Mouse (Mus musculus): ENCODE data around the gene 1600012H06Rik. TPM values are rescaled to one million over a fixed set of nuclear protein-coding genes. Genes with fewer than 3 reads are reported as not detected.
"Not testable (repeated sequence)": the region's sequence is repeated elsewhere in the genome, so short reads cannot be mapped to it uniquely, and the experiment has no call there.

The 1600012H06Rik gene
- polyA plus RNA-seq, 1 experiment from 2014 or later = 26.2 TPM

DNA sequence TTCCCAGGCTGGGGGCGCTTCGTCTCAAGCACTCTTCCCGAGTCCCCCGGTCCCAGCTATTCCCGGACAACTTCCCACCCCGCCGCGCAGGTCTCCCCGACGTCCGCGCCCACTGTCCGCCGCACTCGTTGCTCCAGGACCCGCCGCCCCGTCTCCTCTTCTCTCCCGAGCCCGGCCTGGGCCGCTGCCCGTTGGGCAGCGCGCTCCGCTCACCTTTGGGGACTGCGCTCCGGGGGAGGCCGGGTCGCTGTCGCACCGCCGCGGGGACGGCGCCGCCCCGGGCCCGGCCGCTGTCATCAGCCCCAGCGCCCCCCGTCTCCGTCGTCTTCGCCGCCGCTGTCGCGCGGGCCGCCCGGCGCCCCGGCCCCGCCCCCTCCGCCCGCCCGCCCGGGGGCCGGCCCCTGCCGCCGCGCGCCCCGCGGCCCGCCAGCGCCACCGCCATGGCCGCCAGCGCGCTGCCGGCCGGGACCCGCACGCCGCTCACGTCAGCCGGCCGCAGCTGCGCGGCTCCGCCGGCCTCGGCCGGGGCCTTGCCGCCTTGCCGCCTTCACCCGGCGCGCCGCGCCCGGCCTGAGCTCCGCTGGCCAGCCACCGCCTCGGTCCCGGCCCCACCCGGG, 49.6 kb downstream of the 1600012H06Rik start:
- not testable (repeated sequence) for H3K4me1 ChIP-seq (ENCODE audit: control insufficient read depth, insufficient read depth, low read length); H3K4me3 ChIP-seq (ENCODE audit: low read depth, low read length); H3K27ac ChIP-seq (ENCODE audit: low read length); H3K9me3 ChIP-seq (replicated peaks; ENCODE audit: control insufficient read depth, low read length, poor library complexity, severe bottlenecking); H3K4me2 ChIP-seq (ENCODE audit: low read length); H3K27me3 ChIP-seq (ENCODE audit: control insufficient read depth, insufficient read depth, low read depth, low read length); H3K9ac ChIP-seq (ENCODE audit: low read depth, low read length); H3K36me3 ChIP-seq (ENCODE audit: control insufficient read depth, insufficient read depth, low read length)
- WGBS = no CpG with 5 or more reads among the region's 98 CpGs
- peak; percentile 84 for ATAC-seq

DNA sequence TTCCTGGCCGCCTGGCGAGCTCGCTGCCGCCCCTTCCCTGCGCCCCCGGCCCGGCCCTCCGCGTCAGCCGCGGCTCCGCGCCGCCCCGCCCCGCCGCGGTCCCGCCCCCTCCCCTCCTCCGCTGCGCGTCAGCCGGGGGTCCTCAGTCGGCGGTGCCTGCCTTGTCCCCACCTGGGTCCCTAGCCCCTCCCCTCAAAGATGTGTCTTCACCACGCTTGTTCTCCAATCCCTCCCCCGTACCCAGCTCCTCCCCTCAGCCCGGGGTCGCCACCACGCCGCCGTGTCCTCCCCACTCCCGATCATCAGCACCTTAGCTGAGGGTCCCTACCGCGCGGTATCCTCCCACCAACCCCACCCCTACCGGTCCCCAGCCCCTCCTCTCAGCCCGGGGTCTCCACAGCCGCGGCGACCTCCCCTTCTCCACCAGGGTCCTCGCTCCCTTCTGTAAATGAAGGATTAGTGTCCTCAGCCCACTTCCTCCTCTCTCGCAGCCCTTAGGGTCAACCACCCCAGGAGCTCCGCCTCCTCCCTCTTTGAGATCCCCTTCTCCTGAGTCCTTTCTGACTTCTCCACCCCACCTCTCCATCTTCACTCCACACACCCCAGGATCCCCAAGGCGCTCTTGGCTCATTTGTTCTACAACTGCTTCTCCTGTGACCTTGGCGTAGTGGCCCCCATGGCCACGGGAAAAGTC, 50.3 kb downstream of the 1600012H06Rik start:
- no CpG with 5 or more reads among the region's 47 CpGs for whole genome bisulfite sequencing
- not testable (repeated sequence) for H3K27me3 ChIP-seq (ENCODE audit: control insufficient read depth, insufficient read depth, low read depth, low read length); H3K4me3 ChIP-seq (ENCODE audit: low read depth, low read length); H3K9ac ChIP-seq (ENCODE audit: low read depth, low read length); H3K36me3 ChIP-seq (ENCODE audit: control insufficient read depth, insufficient read depth, low read length); H3K9me3 ChIP-seq (replicated peaks; ENCODE audit: control insufficient read depth, low read length, poor library complexity, severe bottlenecking); H3K27ac ChIP-seq (ENCODE audit: low read length); H3K4me1 ChIP-seq (ENCODE audit: control insufficient read depth, insufficient read depth, low read length); H3K4me2 ChIP-seq (ENCODE audit: low read length)
- peak; percentile 93 for ATAC-seq

DNA sequence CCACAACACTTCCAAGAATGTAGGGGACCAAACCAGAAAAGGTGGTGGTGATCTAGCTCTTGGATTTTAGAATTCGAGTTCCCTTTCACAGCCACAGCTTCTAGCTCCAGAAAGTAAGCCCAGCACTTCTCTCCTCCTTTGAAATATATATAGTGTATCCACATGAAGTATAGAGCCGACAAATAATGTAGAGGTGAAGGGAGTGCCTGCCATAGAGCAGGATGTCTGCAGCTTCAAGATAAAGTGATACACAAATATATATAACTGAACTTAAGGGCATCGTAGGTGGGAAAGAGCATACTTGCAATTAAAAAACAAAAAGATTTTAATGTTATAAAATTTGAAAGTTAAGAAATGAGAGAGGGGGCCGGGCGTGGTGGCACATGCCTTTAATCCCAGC, 51.2 kb downstream of the 1600012H06Rik start:
- not testable (repeated sequence) for H3K4me3 ChIP-seq (ENCODE audit: low read depth, low read length); H3K9me3 ChIP-seq (replicated peaks; ENCODE audit: control insufficient read depth, low read length, poor library complexity, severe bottlenecking); H3K4me2 ChIP-seq (ENCODE audit: low read length); ATAC-seq; H3K36me3 ChIP-seq (ENCODE audit: control insufficient read depth, insufficient read depth, low read length); H3K9ac ChIP-seq (ENCODE audit: low read depth, low read length); H3K27me3 ChIP-seq (ENCODE audit: control insufficient read depth, insufficient read depth, low read depth, low read length); H3K4me1 ChIP-seq (ENCODE audit: control insufficient read depth, insufficient read depth, low read length); H3K27ac ChIP-seq (ENCODE audit: low read length)
- WGBS = no CpG with 5 or more reads among the region's 5 CpGs

DNA sequence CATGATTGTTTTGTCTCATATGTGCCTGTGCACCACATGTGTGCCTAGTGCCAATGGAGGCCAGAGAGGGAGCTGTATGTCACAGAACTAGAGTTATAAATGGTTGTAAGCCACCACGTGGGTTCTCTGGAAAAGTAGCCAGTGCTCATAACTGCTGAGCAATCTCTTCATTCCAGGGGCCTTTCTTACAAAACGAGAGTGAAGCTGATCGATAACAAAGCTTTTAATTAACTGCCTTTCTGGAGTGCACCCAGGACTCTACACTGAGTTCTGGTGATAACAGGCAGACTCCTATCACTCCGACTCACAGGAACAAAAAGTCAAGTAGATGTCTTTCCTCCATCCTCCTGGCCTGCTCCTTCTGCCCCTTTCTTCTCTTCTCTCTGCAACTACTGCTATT, 57.1 kb downstream of the 1600012H06Rik start:
- not testable (repeated sequence) for ATAC-seq
- no CpG with 5 or more reads among the region's 4 CpGs for WGBS

DNA sequence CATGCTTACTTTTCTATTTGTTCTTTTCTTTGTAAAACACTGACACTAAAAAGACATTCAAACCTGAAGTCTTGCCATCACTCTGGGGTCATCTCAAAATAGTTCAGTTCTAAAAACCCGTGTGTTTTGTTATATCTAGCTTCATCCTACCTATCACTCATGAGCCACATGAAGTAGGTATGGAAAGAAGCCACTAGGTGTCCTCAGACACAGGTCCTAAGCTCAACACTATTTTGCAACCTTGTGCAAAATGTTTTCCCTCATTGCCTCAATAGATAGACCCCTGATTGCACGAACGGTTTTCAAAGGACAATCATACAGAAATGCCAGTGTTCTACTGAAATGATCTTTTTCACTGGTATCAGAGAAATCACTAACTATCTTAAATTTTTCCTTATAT, 66.1 kb downstream of the 1600012H06Rik start:
- H3K27ac ChIP-seq (ENCODE audit: low read length); ATAC-seq: not testable (repeated sequence)
- no CpG with 5 or more reads among the region's 3 CpGs for WGBS

More for the DNA sequence above, 57.1 kb downstream of the 1600012H06Rik start:
- not testable (repeated sequence) for H3K4me3 ChIP-seq (ENCODE audit: low read depth, low read length); H3K4me2 ChIP-seq (ENCODE audit: low read length); H3K9me3 ChIP-seq (replicated peaks; ENCODE audit: control insufficient read depth, low read length, poor library complexity, severe bottlenecking); H3K36me3 ChIP-seq (ENCODE audit: control insufficient read depth, insufficient read depth, low read length); H3K27ac ChIP-seq (ENCODE audit: low read length); H3K27me3 ChIP-seq (ENCODE audit: control insufficient read depth, insufficient read depth, low read depth, low read length); H3K9ac ChIP-seq (ENCODE audit: low read depth, low read length); H3K4me1 ChIP-seq (ENCODE audit: control insufficient read depth, insufficient read depth, low read length)

More for the DNA sequence above, 66.1 kb downstream of the 1600012H06Rik start:
- not testable (repeated sequence) for H3K4me3 ChIP-seq (ENCODE audit: low read depth, low read length); H3K9me3 ChIP-seq (replicated peaks; ENCODE audit: control insufficient read depth, low read length, poor library complexity, severe bottlenecking); H3K36me3 ChIP-seq (ENCODE audit: control insufficient read depth, insufficient read depth, low read length); H3K27me3 ChIP-seq (ENCODE audit: control insufficient read depth, insufficient read depth, low read depth, low read length); H3K9ac ChIP-seq (ENCODE audit: low read depth, low read length); H3K4me2 ChIP-seq (ENCODE audit: low read length); H3K4me1 ChIP-seq (ENCODE audit: control insufficient read depth, insufficient read depth, low read length)

Other genes with a start within 250 kb of the 1600012H06Rik start
- 2.4 and 3.1 TPM in 2 replicates for gene Thbs2, start 248.9 kb upstream of the 1600012H06Rik start, polyA plus RNA-seq (2015; fragmentation: Nextera tagmentation; extraction: Ambion mirVana)
- gene Wdr27, start within 50 bp of the 1600012H06Rik start, polyA plus RNA-seq (2015; fragmentation: Nextera tagmentation; extraction: Ambion mirVana) = 8.8 and 9.2 TPM in 2 replicates
- gene Phf10, start 18.1 kb downstream of the 1600012H06Rik start, polyA plus RNA-seq (2015; fragmentation: Nextera tagmentation; extraction: Ambion mirVana) = 12.8 and 14.2 TPM in 2 replicates
- 8.6 and 10.0 TPM in 2 replicates for gene 9030025P20Rik, start 35.3 kb downstream of the 1600012H06Rik start, polyA plus RNA-seq (2015; fragmentation: Nextera tagmentation; extraction: Ambion mirVana)
- gene Gm3417, start 35.6 kb downstream of the 1600012H06Rik start, polyA plus RNA-seq (2015; fragmentation: Nextera tagmentation; extraction: Ambion mirVana) = 0.66 TPM in 1 of 2 replicates, not detected in the other
- gene Gm3435, start 67.0 kb downstream of the 1600012H06Rik start, polyA plus RNA-seq (2015; fragmentation: Nextera tagmentation; extraction: Ambion mirVana) = 9.2 and 10.3 TPM in 2 replicates
- 74.3 and 89.8 TPM in 2 replicates for gene Ermard, start 98.0 kb downstream of the 1600012H06Rik start, polyA plus RNA-seq (2015; fragmentation: Nextera tagmentation; extraction: Ambion mirVana)
- 0.50 TPM in 1 of 2 replicates, not detected in the other for gene Tcte3, start 98.3 kb downstream of the 1600012H06Rik start, polyA plus RNA-seq (2015; fragmentation: Nextera tagmentation; extraction: Ambion mirVana)
- gene Gm3448, start 98.4 kb downstream of the 1600012H06Rik start, polyA plus RNA-seq (2015; fragmentation: Nextera tagmentation; extraction: Ambion mirVana) = 4.7 and 5.6 TPM in 2 replicates

Measured in midbrain, embryonic 16.5 days (tissue).